Mouse (Mus musculus) neural tube, embryonic 12.5 days (tissue): ENCODE results near the gene Nsun2. TPM values are rescaled to one million over a fixed set of nuclear protein-coding genes. Genes with fewer than 3 reads are reported as not detected.
"Not testable (repeated sequence)": the region's sequence is repeated elsewhere in the genome, so short reads cannot be mapped to it uniquely, and the experiment has no call there.

Experiments used
- ATAC-seq: fragments of 200-750 bp; cut with Nextera tagmentation; 2 replicates; pipeline ENCODE4 v1.8.0; 2017; ENCODE audit warnings: low read depth, mild to moderate bottlenecking, moderate TSS enrichment, moderate library complexity; ENCODE audit not compliant: low FRiP score
- H3K27ac ChIP-seq: fragments of 300-500 bp; sonication (generic); 2 replicates; pipeline ENCODE4 v1.5.1; 2016
- H3K27me3 ChIP-seq: fragments of 300-500 bp; sonication (generic); replicated peaks from 2 replicates; pipeline ENCODE4 v1.6.1; 2016; ENCODE audit warnings: mild to moderate bottlenecking
- H3K36me3 ChIP-seq: fragments of 300-500 bp; sonication (generic); 2 replicates; pipeline ENCODE4 v1.6.1; 2016; ENCODE audit warnings: mild to moderate bottlenecking
- H3K4me1 ChIP-seq: fragments of 300-500 bp; sonication (generic); 2 replicates; pipeline ENCODE4 v1.6.1; 2016
- H3K4me2 ChIP-seq: fragments of 300-500 bp; sonication (generic); replicated peaks from 2 replicates; pipeline ENCODE4 v1.6.1; 2016; ENCODE audit warnings: mild to moderate bottlenecking
- H3K4me3 ChIP-seq: fragments of 300-500 bp; sonication (generic); 2 replicates; pipeline ENCODE4 v1.5.1; 2016
- H3K9ac ChIP-seq: fragments of 300-500 bp; sonication (generic); 2 replicates; pipeline ENCODE4 v1.6.1; 2016; ENCODE audit warnings: mild to moderate bottlenecking
- H3K9me3 ChIP-seq: fragments of 300-500 bp; sonication (generic); 2 replicates; pipeline ENCODE4 v1.6.1; 2016; ENCODE audit warnings: mild to moderate bottlenecking
- WGBS: fragments of 180-500 bp; shearing (Covaris S2); methylation state at CpG from one replicate; pipeline ENCODE4 v1.1.7; 2016; 5-methylcytosine and 5-hydroxymethylcytosine counted together
- polyA plus RNA-seq: library from polyadenylated mRNA; unstranded; fragments of >200 nt; fragmentation: Nextera tagmentation; extraction: Ambion mirVana; gene quantifications from 2 replicates; pipeline ENCODE4 v1.2.1, GENCODE M21; 2016

The Nsun2 gene
- polyA plus RNA-seq, 1 experiment from 2014 or later, result 106 TPM

GRCm38 (mm10) chr13:69559291-69559961 lies 25.9 kb downstream of the Nsun2 start:
- no peak overlapping the region for H3K4me3 ChIP-seq
- peak; percentile 67; the same call in 1 of the 2 replicates for ATAC-seq
- no peak overlapping the region for H3K9ac ChIP-seq
- H3K9me3 ChIP-seq, result no peaks in the 10 kb centered on the region
- H3K27ac ChIP-seq, result 0 out of 2 replicates have a peak overlapping the region, but pooled peaks have one; percentile 26
- H3K4me1 ChIP-seq, result peaks cover 12% of the 10 kb centered on the region; the same call in 1 of the 2 replicates
- no peaks in the 10 kb centered on the region for H3K36me3 ChIP-seq
- H3K4me2 ChIP-seq, result 0 out of 2 replicates have a peak overlapping the region, but pooled peaks have one; percentile 17
- WGBS, result 32% methylated on average over 13 of the region's 13 CpGs
- no peaks in the 10 kb centered on the region for H3K27me3 ChIP-seq

- H3K4me3 ChIP-seq, result no peak overlapping the region
- no peak overlapping the region for H3K9ac ChIP-seq
- WGBS, result 82% methylated on average over 9 of the region's 9 CpGs
- no peaks in the 10 kb centered on the region for H3K9me3 ChIP-seq
- ATAC-seq, result no peak
- H3K27ac ChIP-seq, result no peak overlapping the region
- H3K27me3 ChIP-seq, result no peaks in the 10 kb centered on the region
- peaks cover 12% of the 10 kb centered on the region; the same call in 1 of the 2 replicates for H3K4me1 ChIP-seq
- H3K36me3 ChIP-seq, result no peaks in the 10 kb centered on the region
- no peak overlapping the region for H3K4me2 ChIP-seq
Measured at GRCm38 (mm10) chr13:69562004-69562403, 28.5 kb downstream of the Nsun2 start.

- Histone ChIP-seq H3K4me3 (no peak overlapping the region), H3K27me3 (no peaks in the 10 kb centered on the region), H3K27ac (no peak overlapping the region), H3K9me3 (no peaks in the 10 kb centered on the region), H3K9ac (no peak overlapping the region), H3K36me3 (no peaks in the 10 kb centered on the region), H3K4me1 (peaks cover 12% of the 10 kb centered on the region; the same call in 1 of the 2 replicates), H3K4me2 (no peak overlapping the region)
- ATAC-seq, result no peak
- WGBS, result 80% methylated on average over 12 of the region's 12 CpGs
Measured at GRCm38 (mm10) chr13:69562654-69563574, 29.4 kb downstream of the Nsun2 start.

- H3K9ac ChIP-seq, result no peak overlapping the region
- H3K27ac ChIP-seq, result no peak overlapping the region
- no peak for ATAC-seq
- peaks cover 12% of the 10 kb centered on the region; the same call in 1 of the 2 replicates for H3K4me1 ChIP-seq
- H3K27me3 ChIP-seq, result no peaks in the 10 kb centered on the region
- H3K9me3 ChIP-seq, result no peaks in the 10 kb centered on the region
- no peaks in the 10 kb centered on the region for H3K36me3 ChIP-seq
- H3K4me2 ChIP-seq, result no peak overlapping the region
- no peak overlapping the region for H3K4me3 ChIP-seq
- WGBS, result 83% methylated on average over 3 of the region's 3 CpGs
Measured at GRCm38 (mm10) chr13:69563905-69564304, 30.4 kb downstream of the Nsun2 start.

GRCm38 (mm10) chr13:69564573-69564972 lies 31.0 kb downstream of the Nsun2 start:
- Histone ChIP-seq H3K4me2 (no peak overlapping the region), H3K4me1 (peaks cover 8% of the 10 kb centered on the region; the same call in 1 of the 2 replicates), H3K27me3 (no peaks in the 10 kb centered on the region), H3K36me3 (no peaks in the 10 kb centered on the region), H3K27ac (no peak overlapping the region), H3K4me3 (no peak overlapping the region), H3K9me3 (no peaks in the 10 kb centered on the region), H3K9ac (no peak overlapping the region)
- no peak for ATAC-seq

GRCm38 (mm10) chr13:69565401-69565800 lies 31.9 kb downstream of the Nsun2 start:
- H3K4me2 ChIP-seq, H3K9ac ChIP-seq, H3K27me3 ChIP-seq, H3K9me3 ChIP-seq, H3K4me3 ChIP-seq, H3K36me3 ChIP-seq, ATAC-seq, H3K4me1 ChIP-seq, H3K27ac ChIP-seq: not testable (repeated sequence)
- 92% methylated on average over 4 of the region's 4 CpGs for WGBS

- WGBS, result 88% methylated on average over 9 of the region's 9 CpGs
- ATAC-seq, result no peak
- Histone ChIP-seq H3K4me1 (no peaks in the 10 kb centered on the region), H3K4me2 (no peak overlapping the region), H3K4me3 (no peak overlapping the region), H3K9ac (no peak overlapping the region), H3K9me3 (no peaks in the 10 kb centered on the region), H3K27me3 (no peaks in the 10 kb centered on the region), H3K27ac (no peak overlapping the region), H3K36me3 (no peaks in the 10 kb centered on the region)
Measured at GRCm38 (mm10) chr13:69569201-69569600, 35.7 kb downstream of the Nsun2 start.

GRCm38 (mm10) chr13:69572594-69572993 lies 39.0 kb downstream of the Nsun2 start:
- H3K4me3 ChIP-seq, result no peak overlapping the region
- WGBS, result 89% methylated on average over 3 of the region's 3 CpGs
- no peak overlapping the region for H3K27ac ChIP-seq
- H3K4me2 ChIP-seq, result no peak overlapping the region
- no peaks in the 10 kb centered on the region for H3K27me3 ChIP-seq
- H3K36me3 ChIP-seq, result no peaks in the 10 kb centered on the region
- no peaks in the 10 kb centered on the region for H3K4me1 ChIP-seq
- no peak overlapping the region for H3K9ac ChIP-seq
- no peaks in the 10 kb centered on the region for H3K9me3 ChIP-seq
- ATAC-seq, result no peak

GRCm38 (mm10) chr13:69576676-69577075 lies 43.1 kb downstream of the Nsun2 start:
- Histone ChIP-seq H3K4me1 (no peaks in the 10 kb centered on the region), H3K9ac (no peak overlapping the region), H3K27ac (no peak overlapping the region), H3K36me3 (no peaks in the 10 kb centered on the region), H3K4me2 (no peak overlapping the region), H3K27me3 (no peaks in the 10 kb centered on the region), H3K4me3 (no peak overlapping the region), H3K9me3 (no peaks in the 10 kb centered on the region)
- no peak for ATAC-seq
- 66% methylated on average over 11 of the region's 11 CpGs for WGBS

- Histone ChIP-seq H3K27me3 (no peaks in the 10 kb centered on the region), H3K9ac (no peak overlapping the region), H3K4me3 (no peak overlapping the region), H3K4me2 (no peak overlapping the region), H3K36me3 (no peaks in the 10 kb centered on the region), H3K9me3 (no peaks in the 10 kb centered on the region), H3K4me1 (no peaks in the 10 kb centered on the region), H3K27ac (no peak overlapping the region)
- 89% methylated on average over 16 of the region's 16 CpGs for WGBS
- ATAC-seq, result no peak
Measured at GRCm38 (mm10) chr13:69577181-69577834, 43.8 kb downstream of the Nsun2 start.

GRCm38 (mm10) chr13:69582411-69582810 lies 48.9 kb downstream of the Nsun2 start:
- ATAC-seq, result no peak
- Histone ChIP-seq H3K36me3 (no peaks in the 10 kb centered on the region), H3K27me3 (no peaks in the 10 kb centered on the region), H3K9me3 (no peaks in the 10 kb centered on the region), H3K4me1 (no peaks in the 10 kb centered on the region), H3K4me3 (no peak overlapping the region), H3K4me2 (no peak overlapping the region), H3K9ac (no peak overlapping the region), H3K27ac (no peak overlapping the region)
- 88% methylated on average over 6 of the region's 6 CpGs for WGBS

GRCm38 (mm10) chr13:69583591-69583990 lies 50.0 kb downstream of the Nsun2 start:
- 93% methylated on average over 6 of the region's 6 CpGs for WGBS
- H3K4me2 ChIP-seq, result no peak overlapping the region
- no peak for ATAC-seq

More at GRCm38 (mm10) chr13:69583591-69583990, 50.0 kb downstream of the Nsun2 start:
- H3K9me3 ChIP-seq, result no peaks in the 10 kb centered on the region
- no peak overlapping the region for H3K27ac ChIP-seq
- H3K36me3 ChIP-seq, result no peaks in the 10 kb centered on the region
- no peaks in the 10 kb centered on the region for H3K27me3 ChIP-seq
- H3K4me3 ChIP-seq, result no peak overlapping the region
- no peaks in the 10 kb centered on the region for H3K4me1 ChIP-seq
- H3K9ac ChIP-seq, result no peak overlapping the region
